Mouse (Mus musculus) layer of hippocampus, postnatal 10 days (tissue): ENCODE results near the gene Naa16. TPM values are rescaled to one million over a fixed set of nuclear protein-coding genes. Genes with fewer than 3 reads are reported as not detected.

ENCODE experiments used
- DNase-seq, 2 experiments: peaks; one replicate each; pipeline ENCODE4 v3.0.0; 2021; ENCODE audit warnings: low spot score in 2 of 2
- total RNA-seq, 2 experiments: library from RNA; stranded (reverse); gene quantifications; 2 replicates each; pipeline ENCODE4 v1.2.3; 2021

The Naa16 gene
- total RNA-seq, 2 experiments from 2014 or later = 10.6 to 14.5 TPM

- no peak for DNase-seq
These were observed 91.3 kb downstream of the Naa16 start for GRCm38 (mm10) chr14:79299230-79299629.

GRCm38 (mm10) chr14:79298314-79298992 is 92.1 kb downstream of the Naa16 start:
- DNase-seq = no peak

GRCm38 (mm10) chr14:79296836-79297235 is 93.7 kb downstream of the Naa16 start:
- no peak for DNase-seq

- no peak for DNase-seq
These were observed 94.4 kb downstream of the Naa16 start for GRCm38 (mm10) chr14:79296201-79296600.

GRCm38 (mm10) chr14:79295579-79295978 is 95.0 kb downstream of the Naa16 start:
- DNase-seq = no peak

GRCm38 (mm10) chr14:79294950-79295349 is 95.6 kb downstream of the Naa16 start:
- no peak for DNase-seq

GRCm38 (mm10) chr14:79294051-79294814 is 96.3 kb downstream of the Naa16 start:
- no peak for DNase-seq

GRCm38 (mm10) chr14:79293119-79293780 is 97.3 kb downstream of the Naa16 start:
- peak in 1 of 2 experiments; percentile 34 for DNase-seq

GRCm38 (mm10) chr14:79291629-79292028 is 98.9 kb downstream of the Naa16 start:
- no peak for DNase-seq

- no peak for DNase-seq
These were observed 99.7 kb downstream of the Naa16 start for GRCm38 (mm10) chr14:79290683-79291425.

- DNase-seq = no peak
These were observed 100.7 kb downstream of the Naa16 start for GRCm38 (mm10) chr14:79289909-79290308.

GRCm38 (mm10) chr14:79288280-79288679 is 102.3 kb downstream of the Naa16 start:
- DNase-seq = no peak

- no peak for DNase-seq
These were observed 103.2 kb downstream of the Naa16 start for GRCm38 (mm10) chr14:79287251-79287863.

- no peak for DNase-seq
These were observed 105.0 kb downstream of the Naa16 start for GRCm38 (mm10) chr14:79285549-79285948.

- no peak for DNase-seq
These were observed 106.0 kb downstream of the Naa16 start for GRCm38 (mm10) chr14:79284616-79285015.

- DNase-seq = no peak
These were observed 106.6 kb downstream of the Naa16 start for GRCm38 (mm10) chr14:79283952-79284351.

- DNase-seq = no peak
These were observed 108.6 kb downstream of the Naa16 start for GRCm38 (mm10) chr14:79281894-79282553.

- DNase-seq = no peak
These were observed 110.1 kb downstream of the Naa16 start for GRCm38 (mm10) chr14:79280456-79280855.

GRCm38 (mm10) chr14:79279494-79279893 is 111.1 kb downstream of the Naa16 start:
- no peak for DNase-seq

- DNase-seq = no peak
These were observed 111.7 kb downstream of the Naa16 start for GRCm38 (mm10) chr14:79278927-79279326.
